ENCODE assay signal across 20 mouse cellular contexts in the genomic region with DNA sequence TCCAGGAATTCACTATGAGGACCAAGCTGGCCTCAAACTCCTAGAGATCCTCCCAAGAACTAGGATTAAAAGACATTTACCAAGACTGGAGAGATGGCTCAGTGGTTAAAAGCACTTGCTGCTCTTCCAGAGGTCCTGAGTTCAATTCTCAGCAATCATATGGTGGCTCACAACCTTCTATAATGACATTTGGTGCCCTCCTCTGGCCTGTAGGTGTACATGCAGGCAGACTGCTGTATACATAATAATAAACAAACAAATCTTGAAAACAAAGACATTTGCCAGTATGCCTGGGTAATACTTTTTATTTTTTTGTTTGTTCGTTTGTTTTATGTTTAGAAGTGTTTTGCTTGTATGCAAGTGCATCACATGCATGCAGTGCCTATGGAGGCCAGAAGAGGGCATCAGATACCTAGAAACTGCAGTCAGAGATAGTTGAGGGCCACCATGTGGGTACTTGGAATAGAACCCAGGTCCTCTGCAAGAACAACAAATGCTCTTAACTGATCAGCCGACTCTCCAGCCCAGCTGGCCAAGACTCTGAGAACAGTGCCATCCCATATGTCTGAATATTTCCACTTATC. TPM values are rescaled to one million over a fixed set of nuclear protein-coding genes. Genes with fewer than 3 reads are reported as not detected.
DNase-seq lines count a peak whose midpoint lies in the region; ATAC-seq and TF ChIP-seq lines count a peak whose summit lies in the region.
"Had no signal": no experiment of that assay in that cellular context is flagged by ENCODE, and none has a peak within 500 bp of the region (broad histone marks: within the 10 kb centered on the region; RNA-seq: fewer than 3 reads in every experiment).

No protein-coding gene starts in this region.

- no peak overlapping the region for H3K9ac ChIP-seq in forebrain, embryonic 11.5 days (ENCODE audit: low read length)
- H3K9ac ChIP-seq: hindbrain, embryonic 14.5 days; lung, embryonic 15.5 days had no signal

- DNase-seq in forebrain, embryonic 11.5 days (ENCODE audit: low spot score): peak; percentile 37
- DNase-seq in forebrain, embryonic 10.5 days (ENCODE audit: extremely low spot score, low spot score): no peak
- DNase-seq in layer of hippocampus, adult 2 months (ENCODE audit: low spot score in 2 of 2): no peak
- DNase-seq in layer of hippocampus, adult 8-10 months (ENCODE audit: low spot score in 2 of 2): no peak
- peak; percentile 32 for DNase-seq in 416B (ENCODE audit: low read depth)
- no peak for DNase-seq in brain, embryonic 14.5 days (ENCODE audit: low read depth)
- DNase-seq in embryo, embryonic 10 days (ENCODE audit: low spot score): no peak
- DNase-seq: cerebellum, adult 8-10 months; embryo, embryonic 11 days; thymus, postnatal 4 days had no signal

- no peaks in the 10 kb centered on the region for H3K4me1 ChIP-seq in forebrain, embryonic 11.5 days (replicated peaks; ENCODE audit: control insufficient read depth, insufficient read depth, low read length)
- H3K4me1 ChIP-seq in forebrain, embryonic 10.5 days: no peaks in the 10 kb centered on the region
- H3K4me1 ChIP-seq: limb, embryonic 10.5 days; lung, embryonic 15.5 days; midbrain, embryonic 10.5 days had no signal

- no peaks in the 10 kb centered on the region for H3K27me3 ChIP-seq in forebrain, embryonic 11.5 days (ENCODE audit: control insufficient read depth, insufficient read depth, low read length)
- no peaks in the 10 kb centered on the region for H3K27me3 ChIP-seq in forebrain, embryonic 10.5 days (ENCODE audit: poor library complexity, severe bottlenecking)
- H3K27me3 ChIP-seq: lung, embryonic 15.5 days had no signal

- no peaks in the 10 kb centered on the region for H3K36me3 ChIP-seq in forebrain, embryonic 11.5 days (ENCODE audit: control insufficient read depth, insufficient read depth, low read length)
- no peaks in the 10 kb centered on the region for H3K36me3 ChIP-seq in forebrain, embryonic 10.5 days (replicated peaks)
- H3K36me3 ChIP-seq: limb, embryonic 10.5 days; lung, embryonic 15.5 days; midbrain, embryonic 10.5 days had no signal

- H3K4me2 ChIP-seq in forebrain, embryonic 11.5 days (ENCODE audit: low read depth, low read length, severe bottlenecking): no peak overlapping the region
- H3K4me2 ChIP-seq: hindbrain, embryonic 14.5 days; lung, embryonic 15.5 days had no signal

- no peak for ATAC-seq in forebrain, embryonic 11.5 days (replicated peaks; ENCODE audit: low FRiP score)
- no peak for ATAC-seq in monocyte, adult 5-6 weeks (replicated peaks; ENCODE audit: insufficient number of reproducible peaks, low FRiP score, low TSS enrichment, poor library complexity, severe bottlenecking)

- no peak for TF ChIP-seq POLR2A in brain, embryonic 14.5 days (IDR thresholded peaks at IDR 0.05; ENCODE audit: borderline replicate concordance, extremely low read depth, insufficient read depth, insufficient read length, poor library complexity, severe bottlenecking)

- peak; percentile 65 for TF ChIP-seq CTCF in layer of hippocampus, adult 2 months (conservative IDR thresholded peaks at IDR 0.05)
- peak; percentile 17; the same call in 1 of the 2 replicates for TF ChIP-seq CTCF in brain, embryonic 14.5 days (IDR thresholded peaks at IDR 0.05; ENCODE audit: borderline replicate concordance, extremely low read depth, insufficient read depth, insufficient read length)

- H3K9me3 ChIP-seq in forebrain, embryonic 11.5 days (ENCODE audit: control insufficient read depth, low read length): no peaks in the 10 kb centered on the region; the same call in 1 of the 2 replicates
- H3K9me3 ChIP-seq in forebrain, embryonic 10.5 days: no peaks in the 10 kb centered on the region; the same call in 1 of the 2 replicates
- H3K9me3 ChIP-seq: limb, embryonic 10.5 days; lung, embryonic 15.5 days; midbrain, embryonic 10.5 days had no signal

- no peak overlapping the region for H3K27ac ChIP-seq in forebrain, embryonic 11.5 days (ENCODE audit: low read depth, low read length)
- no peak overlapping the region for H3K27ac ChIP-seq in forebrain, embryonic 10.5 days
- H3K27ac ChIP-seq in layer of hippocampus, adult 2 months: no peak overlapping the region
- H3K27ac ChIP-seq: hindbrain, embryonic 14.5 days; limb, embryonic 10.5 days; lung, embryonic 15.5 days; midbrain, embryonic 10.5 days had no signal

- 87% methylated on average over 2 of the region's 2 CpGs for WGBS in forebrain, embryonic 11.5 days
- WGBS in forebrain, embryonic 10.5 days: 88% methylated on average over 2 of the region's 2 CpGs

- no peak overlapping the region for H3K4me3 ChIP-seq in forebrain, embryonic 11.5 days (ENCODE audit: low read depth, low read length)
- no peak overlapping the region for H3K4me3 ChIP-seq in forebrain, embryonic 10.5 days
- no peak overlapping the region for H3K4me3 ChIP-seq in layer of hippocampus, adult 2 months
- H3K4me3 ChIP-seq: limb, embryonic 10.5 days; lung, embryonic 15.5 days; midbrain, embryonic 10.5 days had no signal

RNA-seq across cellular contexts. Expression of a gene that starts 5.3 kb away (rescaled TPM):
- polyA plus RNA-seq in forebrain, embryonic 11.5 days (2014; fragmentation: Nextera tagmentation; extraction: Ambion mirVana): not detected in 2 replicates
- not detected in 2 replicates for polyA plus RNA-seq in forebrain, embryonic 10.5 days (2016; fragmentation: Nextera tagmentation; extraction: Ambion mirVana)
- under 1 TPM in 1 of 2 experiments, not detected in 1; 0.18 TPM for total RNA-seq in layer of hippocampus, adult 2 months (2021)
- total RNA-seq in layer of hippocampus, adult 8-10 months (2022): not detected
- not detected in 2 replicates for polyA plus RNA-seq in brain, embryonic 14.5 days (2012; rRNA removed)
- not detected in 3 replicates for total RNA-seq in monocyte, adult 5-6 weeks (2017)
- total RNA-seq: adrenal gland, adult 18-20 months; gastrocnemius, postnatal 4 days; layer of hippocampus, postnatal 14 days had no signal
- polyA plus RNA-seq: hindbrain, embryonic 14.5 days; kidney, embryonic 14.5 days; limb, embryonic 10.5 days; lung, embryonic 15.5 days; midbrain, embryonic 10.5 days; stomach, embryonic 16.5 days had no signal

RNA-seq across cellular contexts. Expression of a gene that starts 56.6 kb away (rescaled TPM):
- polyA plus RNA-seq in forebrain, embryonic 11.5 days (2014; fragmentation: Nextera tagmentation; extraction: Ambion mirVana): 43.5 and 46.0 TPM in 2 replicates
- polyA plus RNA-seq in forebrain, embryonic 10.5 days (2016; fragmentation: Nextera tagmentation; extraction: Ambion mirVana): 37.8 and 44.7 TPM in 2 replicates
- 10 to 100 TPM; 71.8 to 86.4 TPM for total RNA-seq in layer of hippocampus, adult 2 months (2021)
- total RNA-seq in layer of hippocampus, adult 8-10 months (2022): 100 to 1,000 TPM in 2 of 4 experiments, 10 to 100 TPM in 2; 84.1 to 114 (median 102) TPM
- 151 and 169 TPM in 2 replicates for polyA plus RNA-seq in brain, embryonic 14.5 days (2012; rRNA removed)
- total RNA-seq in monocyte, adult 5-6 weeks (2017): 2.1 to 4.3 TPM (median 3.1 TPM) in 3 replicates

Comparison
In these comparisons a context has a peak if more than half of its experiments do, and no peak if none do; other contexts are left out.
1. DNase-seq: peak in forebrain, embryonic 11.5 days (single experiment) and 416B (single experiment); none in forebrain, embryonic 10.5 days (single experiment), layer of hippocampus, adult 2 months (0 of 2), layer of hippocampus, adult 8-10 months (0 of 2), brain, embryonic 14.5 days (single experiment) and embryo, embryonic 10 days (single experiment).
2. RNA of a gene that starts 56.6 kb away (total RNA-seq): 84.1 to 114 TPM in layer of hippocampus, adult 8-10 months and 71.8 to 86.4 TPM in layer of hippocampus, adult 2 months; 2.1 to 4.3 TPM in monocyte, adult 5-6 weeks; every median in the first group is over 10 times any median in the second.